Mouse (Mus musculus) naive thymus-derived CD4-positive, alpha-beta T cell, adult 2 months (primary cell): ENCODE measurements around the gene Tmem132b.

Experiments used
- DNase-seq: peaks from one replicate; pipeline ENCODE4 v3.0.0-alpha.2; 2011; ENCODE audit warnings: low read depth

Gene Tmem132b

GRCm38 (mm10) chr5:125515006-125515405 is 16.6 kb upstream of the Tmem132b start:
- no peak for DNase-seq

- DNase-seq = peak; percentile 22
Measured at GRCm38 (mm10) chr5:125518640-125519039, 12.9 kb upstream of the Tmem132b start.

GRCm38 (mm10) chr5:125520930-125521590 is 10.5 kb upstream of the Tmem132b start:
- DNase-seq = peak; percentile 28

- DNase-seq = no peak
Measured at GRCm38 (mm10) chr5:125523361-125523760, 8.2 kb upstream of the Tmem132b start.

GRCm38 (mm10) chr5:125525516-125525915 is 6.1 kb upstream of the Tmem132b start:
- DNase-seq = peak; percentile 23

GRCm38 (mm10) chr5:125526464-125526863 is 5.1 kb upstream of the Tmem132b start:
- DNase-seq = peak; percentile 49

GRCm38 (mm10) chr5:125529109-125529508 is 2.5 kb upstream of the Tmem132b start:
- DNase-seq = peak; percentile 60

- DNase-seq = no peak
Measured at GRCm38 (mm10) chr5:125532191-125532544, 594 bp downstream of the Tmem132b start.

- no peak for DNase-seq
Measured at GRCm38 (mm10) chr5:125532545-125533224, 1.1 kb downstream of the Tmem132b start.

- DNase-seq = no peak
Measured at GRCm38 (mm10) chr5:125533225-125533900, 1.8 kb downstream of the Tmem132b start.

- no peak for DNase-seq
Measured at GRCm38 (mm10) chr5:125534168-125534610, 2.6 kb downstream of the Tmem132b start.

GRCm38 (mm10) chr5:125534611-125535324 is 3.2 kb downstream of the Tmem132b start:
- no peak for DNase-seq

GRCm38 (mm10) chr5:125545090-125545489 is 13.5 kb downstream of the Tmem132b start:
- DNase-seq = no peak

GRCm38 (mm10) chr5:125546293-125546692 is 14.7 kb downstream of the Tmem132b start:
- DNase-seq = no peak

- DNase-seq = no peak
Measured at GRCm38 (mm10) chr5:125549750-125550489, 18.3 kb downstream of the Tmem132b start.

- no peak for DNase-seq
Measured at GRCm38 (mm10) chr5:125555732-125556131, 24.2 kb downstream of the Tmem132b start.

GRCm38 (mm10) chr5:125563492-125563891 is 31.9 kb downstream of the Tmem132b start:
- DNase-seq = no peak

GRCm38 (mm10) chr5:125565725-125566124 is 34.2 kb downstream of the Tmem132b start:
- DNase-seq = no peak

GRCm38 (mm10) chr5:125568457-125568856 is 36.9 kb downstream of the Tmem132b start:
- DNase-seq = no peak

GRCm38 (mm10) chr5:125572011-125572410 is 40.4 kb downstream of the Tmem132b start:
- no peak for DNase-seq

GRCm38 (mm10) chr5:125574886-125575285 is 43.3 kb downstream of the Tmem132b start:
- no peak for DNase-seq

- no peak for DNase-seq
Measured at GRCm38 (mm10) chr5:125575866-125576265, 44.3 kb downstream of the Tmem132b start.
